Mouse (Mus musculus) heart, postnatal 10 days (tissue): Measurements from ENCODE around the gene Nfrkb. TPM values are rescaled to one million over a fixed set of nuclear protein-coding genes. Genes with fewer than 3 reads are reported as not detected.

Source experiments
- DNase-seq, 2 experiments: peaks; one replicate each; pipeline ENCODE4 v3.0.0; 2021
- intact Hi-C: fragments of 180-260 bp; cut with DNase I; formaldehyde crosslinking; loops from one replicate; pipeline ENCODE4 v1.15.1; 2025
- total RNA-seq, 2 experiments: library from RNA; stranded (reverse); gene quantifications; 2 replicates each; pipeline ENCODE4 v1.2.3; 2021

Nfrkb gene
- total RNA-seq, 2 experiments from 2014 or later = 16.0 to 17.8 TPM

- DNase-seq = no peak
- intact Hi-C loops = no loop called here
Observed at GRCm38 (mm10) chr9:31418821-31419220, 32.8 kb downstream of the Nfrkb start.

GRCm38 (mm10) chr9:31422143-31422542, 36.2 kb downstream of the Nfrkb start:
- intact Hi-C loops = no loop called here
- no peak for DNase-seq

- intact Hi-C loops = no loop called here
- no peak for DNase-seq
Observed at GRCm38 (mm10) chr9:31428971-31429370, 43.0 kb downstream of the Nfrkb start.

GRCm38 (mm10) chr9:31430011-31430410, 44.0 kb downstream of the Nfrkb start:
- intact Hi-C loops = no loop called here

GRCm38 (mm10) chr9:31431751-31432150, 45.8 kb downstream of the Nfrkb start:
- intact Hi-C loops = no loop called here

More at GRCm38 (mm10) chr9:31430011-31430410, 44.0 kb downstream of the Nfrkb start:
- DNase-seq = no peak

GRCm38 (mm10) chr9:31432336-31432975, 46.5 kb downstream of the Nfrkb start:
- no peak for DNase-seq
- intact Hi-C loops = no loop called here

More at GRCm38 (mm10) chr9:31431751-31432150, 45.8 kb downstream of the Nfrkb start:
- DNase-seq = no peak

- no peak for DNase-seq
- intact Hi-C loops = no loop called here
Observed at GRCm38 (mm10) chr9:31433431-31433830, 47.4 kb downstream of the Nfrkb start.

GRCm38 (mm10) chr9:31435415-31435814, 49.4 kb downstream of the Nfrkb start:
- intact Hi-C loops = no loop called here

GRCm38 (mm10) chr9:31437861-31438260, 51.9 kb downstream of the Nfrkb start:
- DNase-seq = no peak
- intact Hi-C loops = no loop called here

More at GRCm38 (mm10) chr9:31435415-31435814, 49.4 kb downstream of the Nfrkb start:
- DNase-seq = no peak

GRCm38 (mm10) chr9:31438834-31439233, 52.8 kb downstream of the Nfrkb start:
- intact Hi-C loops = no loop called here
- DNase-seq = no peak

GRCm38 (mm10) chr9:31439341-31439740, 53.3 kb downstream of the Nfrkb start:
- intact Hi-C loops = no loop called here
- no peak for DNase-seq

GRCm38 (mm10) chr9:31440366-31440765, 54.4 kb downstream of the Nfrkb start:
- intact Hi-C loops = no loop called here
- DNase-seq = no peak

GRCm38 (mm10) chr9:31441487-31441886, 55.5 kb downstream of the Nfrkb start:
- no peak for DNase-seq
- intact Hi-C loops = no loop called here

GRCm38 (mm10) chr9:31444236-31444635, 58.2 kb downstream of the Nfrkb start:
- intact Hi-C loops = no loop called here
- no peak for DNase-seq

GRCm38 (mm10) chr9:31449145-31449772, 63.3 kb downstream of the Nfrkb start:
- intact Hi-C loops = no loop called here

GRCm38 (mm10) chr9:31452166-31452565, 66.2 kb downstream of the Nfrkb start:
- DNase-seq = no peak
- intact Hi-C loops = no loop called here

More at GRCm38 (mm10) chr9:31449145-31449772, 63.3 kb downstream of the Nfrkb start:
- DNase-seq = no peak

GRCm38 (mm10) chr9:31454356-31454755, 68.4 kb downstream of the Nfrkb start:
- intact Hi-C loops = no loop called here
- DNase-seq = no peak

GRCm38 (mm10) chr9:31463190-31463589, 77.2 kb downstream of the Nfrkb start:
- DNase-seq = no peak
- intact Hi-C loops = no loop called here

- intact Hi-C loops = no loop called here
- DNase-seq = no peak
Observed at GRCm38 (mm10) chr9:31463692-31464474, 77.9 kb downstream of the Nfrkb start, which contains the start of gene Tmem45b. Tmem45b (minus strand) TSS chr9:31464462.
